Mouse (Mus musculus) gastrocnemius, postnatal 10 days (tissue): Measurements from ENCODE around the gene Cdkal1. TPM values are rescaled to one million over a fixed set of nuclear protein-coding genes. Genes with fewer than 3 reads are reported as not detected.

Experiments
- DNase-seq: peaks from one replicate; pipeline ENCODE4 v3.0.0; 2021; ENCODE audit warnings: mixed read lengths
- total RNA-seq, 2 experiments: library from RNA; stranded (reverse); gene quantifications; 2 replicates each; pipeline ENCODE4 v1.2.3; 2021

The Cdkal1 gene
- total RNA-seq, 2 experiments from 2014 or later = 28.5 to 29.4 TPM

GRCm38 (mm10) chr13:29497286-29497685, 358.2 kb downstream of the Cdkal1 start:
- no peak for DNase-seq

- DNase-seq = no peak
These were observed 365.1 kb downstream of the Cdkal1 start for GRCm38 (mm10) chr13:29490341-29490740.

GRCm38 (mm10) chr13:29489476-29489875, 366.0 kb downstream of the Cdkal1 start:
- DNase-seq = no peak

- no peak for DNase-seq
These were observed 368.8 kb downstream of the Cdkal1 start for GRCm38 (mm10) chr13:29486709-29487108.

GRCm38 (mm10) chr13:29483950-29484349, 371.5 kb downstream of the Cdkal1 start:
- DNase-seq = no peak

- no peak for DNase-seq
These were observed 373.2 kb downstream of the Cdkal1 start for GRCm38 (mm10) chr13:29482147-29482863.

- DNase-seq = no peak
These were observed 379.1 kb downstream of the Cdkal1 start for GRCm38 (mm10) chr13:29476421-29476820.

- DNase-seq = no peak
These were observed 381.2 kb downstream of the Cdkal1 start for GRCm38 (mm10) chr13:29474301-29474700.

- DNase-seq = no peak
These were observed 381.7 kb downstream of the Cdkal1 start for GRCm38 (mm10) chr13:29473779-29474178.

GRCm38 (mm10) chr13:29462271-29462670, 393.2 kb downstream of the Cdkal1 start:
- DNase-seq = no peak

- no peak for DNase-seq
These were observed 394.7 kb downstream of the Cdkal1 start for GRCm38 (mm10) chr13:29460741-29461140.

GRCm38 (mm10) chr13:29458385-29458784, 397.1 kb downstream of the Cdkal1 start:
- DNase-seq = no peak

GRCm38 (mm10) chr13:29437067-29437466, 418.4 kb downstream of the Cdkal1 start:
- DNase-seq = no peak

GRCm38 (mm10) chr13:29434726-29435125, 420.7 kb downstream of the Cdkal1 start:
- DNase-seq = no peak

GRCm38 (mm10) chr13:29430919-29431318, 424.6 kb downstream of the Cdkal1 start:
- no peak for DNase-seq

GRCm38 (mm10) chr13:29429877-29430276, 425.6 kb downstream of the Cdkal1 start:
- no peak for DNase-seq

- no peak for DNase-seq
These were observed 426.3 kb downstream of the Cdkal1 start for GRCm38 (mm10) chr13:29429196-29429595.

GRCm38 (mm10) chr13:29416450-29417136, 438.9 kb downstream of the Cdkal1 start:
- no peak for DNase-seq

GRCm38 (mm10) chr13:29415967-29416366, 439.5 kb downstream of the Cdkal1 start:
- no peak for DNase-seq

GRCm38 (mm10) chr13:29414878-29415277, 440.6 kb downstream of the Cdkal1 start:
- DNase-seq = peak; percentile 13

- no peak for DNase-seq
These were observed 441.0 kb downstream of the Cdkal1 start for GRCm38 (mm10) chr13:29414470-29414869.

GRCm38 (mm10) chr13:29411176-29411575, 444.3 kb downstream of the Cdkal1 start:
- DNase-seq = no peak

- DNase-seq = no peak
These were observed 447.9 kb downstream of the Cdkal1 start for GRCm38 (mm10) chr13:29407619-29408018.

GRCm38 (mm10) chr13:29405316-29405715, 450.2 kb downstream of the Cdkal1 start:
- DNase-seq = no peak
